Mouse (Mus musculus) MEL (cell line): ENCODE data around the gene Cbx8.

Source experiments
- CHD2 ChIP-seq: IDR thresholded peaks from 2 replicates; pipeline ENCODE4 v1.6.1; 2011; ENCODE audit warnings: low read length, improper control_type of control experiment
- CTCF ChIP-seq, 3 experiments: IDR thresholded peaks in 2 of 3; conservative IDR thresholded peaks in 1 of 3; 2 replicates each; pipeline ENCODE4 v1.5.1; 2011 to 2012; ENCODE audit warnings: low read length in 3 of 3, low read depth in 2 of 3, mild to moderate bottlenecking in 2 of 3, improper control_type of control experiment in 1 of 3, inconsistent platforms in 1 of 3, mixed read lengths in 1 of 3, moderate library complexity in 1 of 3; ENCODE audit not compliant: control insufficient read depth in 1 of 3, insufficient read depth in 1 of 3, poor library complexity in 1 of 3, severe bottlenecking in 1 of 3
- ELF1 ChIP-seq: IDR thresholded peaks from 2 replicates; pipeline ENCODE4 v1.6.1; 2014; ENCODE audit warnings: low read depth, mild to moderate bottlenecking, inconsistent platforms, low read length, improper control_type of control experiment, moderate library complexity
- HCFC1 ChIP-seq: IDR thresholded peaks from 2 replicates; pipeline ENCODE4 v1.6.1; 2012; ENCODE audit warnings: low read depth, mild to moderate bottlenecking, inconsistent platforms, low read length, improper control_type of control experiment, moderate library complexity
- POLR2A ChIP-seq, 2 experiments: IDR thresholded peaks; 2 replicates each; pipeline ENCODE4 v1.6.1; 2011 to 2012; ENCODE audit warnings: low read length in 2 of 2, mild to moderate bottlenecking in 2 of 2, control low read depth in 1 of 2, improper control_type of control experiment in 1 of 2, low read depth in 1 of 2, moderate library complexity in 1 of 2; ENCODE audit not compliant: control insufficient read depth in 1 of 2, insufficient read depth in 1 of 2, poor library complexity in 1 of 2
- POLR2AphosphoS5 ChIP-seq: IDR thresholded peaks from 2 replicates; pipeline ENCODE4 v1.6.1; 2012; ENCODE audit warnings: low read depth, borderline replicate concordance, mild to moderate bottlenecking, inconsistent platforms, low read length, moderate library complexity, mixed read lengths
- RCOR1 ChIP-seq: IDR thresholded peaks from 2 replicates; pipeline ENCODE4 v1.6.1; 2012; ENCODE audit warnings: low read depth, mild to moderate bottlenecking, inconsistent platforms, low read length, improper control_type of control experiment
- TCF12 ChIP-seq: IDR thresholded peaks from 2 replicates; pipeline ENCODE4 v1.6.1; 2014; ENCODE audit warnings: low read depth, mild to moderate bottlenecking, inconsistent platforms, low read length, improper control_type of control experiment, moderate library complexity
- ZC3H11A ChIP-seq: IDR thresholded peaks from 2 replicates; pipeline ENCODE4 v1.6.1; 2012; ENCODE audit warnings: low read depth, mild to moderate bottlenecking, inconsistent platforms, low read length, improper control_type of control experiment
- ZMIZ1 ChIP-seq: IDR thresholded peaks from 2 replicates; pipeline ENCODE4 v1.6.1; 2012; ENCODE audit warnings: low read depth, mild to moderate bottlenecking, inconsistent platforms, low read length, improper control_type of control experiment, moderate library complexity

GRCm38 (mm10) chr11:119089235-119090075 is 48.7 kb upstream of the Cbx8 start:
- no peak for TF ChIP-seq POLR2A (IDR thresholded peaks at IDR 0.05; ENCODE audit: control insufficient read depth in 1 of 2, insufficient read depth in 1 of 2, low read depth in 1 of 2, low read length in 2 of 2, poor library complexity in 1 of 2)
- no peak for TF ChIP-seq ELF1
- TF ChIP-seq CTCF (IDR thresholded peaks at IDR 0.05 in 2 of 3, conservative IDR thresholded peaks at IDR 0.05 in 1 of 3; ENCODE audit: control insufficient read depth in 1 of 3, insufficient read depth in 1 of 3, low read depth in 2 of 3, low read length in 3 of 3, poor library complexity in 1 of 3, severe bottlenecking in 1 of 3), result no peak
- TF ChIP-seq ZC3H11A, result no peak
- TF ChIP-seq ZMIZ1, result no peak
- no peak for TF ChIP-seq TCF12
- no peak for TF ChIP-seq CHD2
- no peak for TF ChIP-seq HCFC1
- no peak for TF ChIP-seq POLR2AphosphoS5
- no peak for TF ChIP-seq RCOR1
